Mouse (Mus musculus): ENCODE results near the gene Slc22a23.

Gene Slc22a23

GRCm38 (mm10) chr13:34343719-34344375 lies 1.1 kb downstream of the Slc22a23 start:
- DNase-seq (ENCODE audit: low read depth, low spot score): no peak

- DNase-seq (ENCODE audit: low read depth, low spot score): no peak
These were observed 2.6 kb downstream of the Slc22a23 start for GRCm38 (mm10) chr13:34342286-34342890.

GRCm38 (mm10) chr13:34336895-34337294 lies 8.1 kb downstream of the Slc22a23 start:
- no peak for DNase-seq (ENCODE audit: low read depth, low spot score)

GRCm38 (mm10) chr13:34334847-34335246 lies 10.1 kb downstream of the Slc22a23 start:
- DNase-seq (ENCODE audit: low read depth, low spot score): no peak

- DNase-seq (ENCODE audit: low read depth, low spot score): no peak
These were observed 12.2 kb downstream of the Slc22a23 start for GRCm38 (mm10) chr13:34332762-34333161.

GRCm38 (mm10) chr13:34331399-34332186 lies 13.4 kb downstream of the Slc22a23 start:
- DNase-seq (ENCODE audit: low read depth, low spot score): no peak

- DNase-seq (ENCODE audit: low read depth, low spot score): no peak
These were observed 15.4 kb downstream of the Slc22a23 start for GRCm38 (mm10) chr13:34329589-34329988.

- DNase-seq (ENCODE audit: low read depth, low spot score): no peak
These were observed 18.0 kb downstream of the Slc22a23 start for GRCm38 (mm10) chr13:34326992-34327391.

- no peak for DNase-seq (ENCODE audit: low read depth, low spot score)
These were observed 21.6 kb downstream of the Slc22a23 start for GRCm38 (mm10) chr13:34323361-34323760.

GRCm38 (mm10) chr13:34320482-34320881 lies 24.5 kb downstream of the Slc22a23 start:
- DNase-seq (ENCODE audit: low read depth, low spot score): no peak

- no peak for DNase-seq (ENCODE audit: low read depth, low spot score)
These were observed 27.9 kb downstream of the Slc22a23 start for GRCm38 (mm10) chr13:34317051-34317450.

GRCm38 (mm10) chr13:34316511-34316910 lies 28.5 kb downstream of the Slc22a23 start:
- DNase-seq (ENCODE audit: low read depth, low spot score): no peak

GRCm38 (mm10) chr13:34313033-34313491 lies 31.9 kb downstream of the Slc22a23 start:
- DNase-seq (ENCODE audit: low read depth, low spot score): no peak

GRCm38 (mm10) chr13:34312346-34313002 lies 32.5 kb downstream of the Slc22a23 start:
- DNase-seq (ENCODE audit: low read depth, low spot score): no peak

GRCm38 (mm10) chr13:34311593-34311992 lies 33.4 kb downstream of the Slc22a23 start:
- no peak for DNase-seq (ENCODE audit: low read depth, low spot score)

GRCm38 (mm10) chr13:34308604-34308927 lies 36.4 kb downstream of the Slc22a23 start:
- DNase-seq (ENCODE audit: low read depth, low spot score): no peak

- DNase-seq (ENCODE audit: low read depth, low spot score): no peak
These were observed 37.0 kb downstream of the Slc22a23 start for GRCm38 (mm10) chr13:34307696-34308603.

- DNase-seq (ENCODE audit: low read depth, low spot score): no peak
These were observed 38.9 kb downstream of the Slc22a23 start for GRCm38 (mm10) chr13:34305964-34306671.

- no peak for DNase-seq (ENCODE audit: low read depth, low spot score)
These were observed 40.1 kb downstream of the Slc22a23 start for GRCm38 (mm10) chr13:34304896-34305295.

- DNase-seq (ENCODE audit: low read depth, low spot score): no peak
These were observed 41.5 kb downstream of the Slc22a23 start for GRCm38 (mm10) chr13:34303386-34304016.

Data from CD4-positive, CD25-positive, alpha-beta regulatory T cell, adult 2 months (primary cell).